Mouse (Mus musculus) layer of hippocampus, postnatal 36 days (tissue): ENCODE results near the gene Mug1. TPM values are rescaled to one million over a fixed set of nuclear protein-coding genes. Genes with fewer than 3 reads are reported as not detected.
"Not testable (repeated sequence)": the region's sequence is repeated elsewhere in the genome, so short reads cannot be mapped to it uniquely, and the experiment has no call there.

Experiments used
- DNase-seq, 2 experiments: peaks; one replicate each; pipeline ENCODE4 v3.0.0; 2022
- total RNA-seq, 2 experiments: library from RNA; stranded (reverse); gene quantifications; 2 replicates each; pipeline ENCODE4 v1.2.3; 2021

Gene Mug1
- not detected for total RNA-seq

- DNase-seq: not testable (repeated sequence)
Observed at GRCm38 (mm10) chr6:121838271-121838670, at the start of gene Mug1. Mug1 (plus strand) TSS chr6:121838541.

GRCm38 (mm10) chr6:121828034-121828433 is 10.3 kb upstream of the Mug1 start:
- DNase-seq: no peak

- no peak for DNase-seq
Observed at GRCm38 (mm10) chr6:121836361-121836760, 2.0 kb upstream of the Mug1 start.

- DNase-seq: no peak
Observed at GRCm38 (mm10) chr6:121848378-121848777, 10.0 kb downstream of the Mug1 start.

Other genes starting within 250 kb of the Mug1 start
- 1 to 10 TPM; 2.5 to 3.4 TPM for gene A2m, start 203.2 kb upstream of the Mug1 start, total RNA-seq
- not detected for gene Gm7298, start 105.6 kb upstream of the Mug1 start, total RNA-seq
- gene Mug2, start 168.2 kb downstream of the Mug1 start, total RNA-seq: not detected